Comparison of ENCODE assay signal across 19 mouse cellular contexts in genomic region chr7:34539856-34540255, GRCm38 (mm10).
"Had no signal": no experiment of that assay in that cellular context is flagged by ENCODE, and none has a peak within 500 bp of the region (broad histone marks: within the 10 kb centered on the region; RNA-seq: fewer than 3 reads in every experiment).

No protein-coding gene starts in this region.

- H3K27me3 ChIP-seq: lung, embryonic 15.5 days; midbrain, embryonic 12.5 days; neural tube, embryonic 13.5 days; neural tube, embryonic 15.5 days had no signal

- H3K9me3 ChIP-seq: lung, embryonic 15.5 days; midbrain, embryonic 10.5 days; neural tube, embryonic 15.5 days had no signal

- H3K27ac ChIP-seq: lung, embryonic 15.5 days; midbrain, embryonic 10.5 days; midbrain, embryonic 12.5 days; neural tube, embryonic 13.5 days; neural tube, embryonic 15.5 days had no signal

- H3K36me3 ChIP-seq: lung, embryonic 15.5 days; midbrain, embryonic 10.5 days; midbrain, embryonic 12.5 days; neural tube, embryonic 13.5 days; neural tube, embryonic 15.5 days had no signal

- H3K4me3 ChIP-seq: lung, embryonic 15.5 days; midbrain, embryonic 10.5 days; midbrain, embryonic 12.5 days; myocyte; neural tube, embryonic 13.5 days; neural tube, embryonic 15.5 days had no signal

- H3K4me1 ChIP-seq: lung, embryonic 15.5 days; midbrain, embryonic 10.5 days; neural tube, embryonic 13.5 days; neural tube, embryonic 15.5 days had no signal

- DNase-seq: lung, adult 18-20 months; lung, postnatal 4 days; midbrain, embryonic 14.5 days; retina, postnatal 1 day; right cerebral cortex, adult 18-20 months; right cerebral cortex, postnatal 25 days; right cerebral cortex, postnatal 4 days; spleen, adult 18-20 months; thymus, adult 18-20 months; thymus, postnatal 25 days; thymus, postnatal 4 days had no signal

- ATAC-seq: lung, postnatal 0 days; midbrain, embryonic 16.5 days had no signal

- H3K9ac ChIP-seq: lung, embryonic 15.5 days; midbrain, embryonic 12.5 days; neural tube, embryonic 13.5 days; neural tube, embryonic 15.5 days had no signal

- H3K4me2 ChIP-seq: lung, embryonic 15.5 days; midbrain, embryonic 12.5 days; neural tube, embryonic 13.5 days; neural tube, embryonic 15.5 days had no signal
